Mouse (Mus musculus) erythroblast, embryonic 14.5 days (primary cell): ENCODE measurements around the gene Bicc1.

Experiments used
- GATA1 ChIP-seq: IDR thresholded peaks from 2 replicates; pipeline ENCODE4 v1.6.1; 2012; ENCODE audit warnings: low read length, inconsistent platforms, mixed read lengths
- TAL1 ChIP-seq: IDR thresholded peaks from 3 replicates; pipeline ENCODE4 v1.6.1; 2012; ENCODE audit warnings: low read length, inconsistent platforms, mixed read lengths

- TF ChIP-seq GATA1 (no peak), TAL1 (no peak)
Observed at GRCm38 (mm10) chr10:71062151-71062550, 97.3 kb downstream of the Bicc1 start.
